Mouse (Mus musculus) heart, embryonic 12.5 days (tissue): ENCODE measurements around the gene Ccdc63. TPM values are rescaled to one million over a fixed set of nuclear protein-coding genes. Genes with fewer than 3 reads are reported as not detected.

Experiments
- ATAC-seq: fragments of 200-750 bp; cut with Nextera tagmentation; 2 replicates; pipeline ENCODE4 v1.8.0; 2017; ENCODE audit warnings: moderate TSS enrichment, moderate library complexity; ENCODE audit not compliant: insufficient number of reproducible peaks, low FRiP score
- H3K27ac ChIP-seq: fragments of 300-500 bp; sonication (generic); 2 replicates; pipeline ENCODE4 v1.5.1; 2016; ENCODE audit warnings: mild to moderate bottlenecking, moderate library complexity; ENCODE audit not compliant: poor library complexity, severe bottlenecking
- H3K27me3 ChIP-seq: fragments of 300-500 bp; sonication (generic); replicated peaks from 2 replicates; pipeline ENCODE4 v1.6.1; 2016; ENCODE audit warnings: mild to moderate bottlenecking, moderate library complexity
- H3K36me3 ChIP-seq: fragments of 300-500 bp; sonication (generic); 2 replicates; pipeline ENCODE4 v1.6.1; 2016; ENCODE audit warnings: mild to moderate bottlenecking, moderate library complexity
- H3K4me1 ChIP-seq: fragments of 300-500 bp; sonication (generic); replicated peaks from 2 replicates; pipeline ENCODE4 v1.6.1; 2016; ENCODE audit warnings: mild to moderate bottlenecking
- H3K4me2 ChIP-seq: fragments of 300-500 bp; sonication (generic); 2 replicates; pipeline ENCODE4 v1.6.1; 2016; ENCODE audit warnings: mild to moderate bottlenecking, moderate library complexity
- H3K4me3 ChIP-seq: fragments of 300-500 bp; sonication (generic); 2 replicates; pipeline ENCODE4 v1.5.1; 2016; ENCODE audit warnings: mild to moderate bottlenecking
- H3K9ac ChIP-seq: fragments of 300-500 bp; sonication (generic); 2 replicates; pipeline ENCODE4 v1.6.1; 2016; ENCODE audit warnings: mild to moderate bottlenecking, moderate library complexity
- H3K9me3 ChIP-seq: fragments of 300-500 bp; sonication (generic); replicated peaks from 2 replicates; pipeline ENCODE4 v1.6.1; 2016; ENCODE audit warnings: mild to moderate bottlenecking, moderate library complexity
- WGBS: fragments of 180-500 bp; shearing (Covaris S2); methylation state at CpG from one replicate; pipeline ENCODE4 v1.1.7; 2016; 5-methylcytosine and 5-hydroxymethylcytosine counted together
- polyA plus RNA-seq: library from polyadenylated mRNA; unstranded; fragments of >200 nt; fragmentation: Nextera tagmentation; extraction: Ambion mirVana; gene quantifications from 2 replicates; pipeline ENCODE4 v1.2.1, GENCODE M21; 2016

Gene Ccdc63
- polyA plus RNA-seq, 1 experiment from 2014 or later = 0.33 TPM

DNA sequence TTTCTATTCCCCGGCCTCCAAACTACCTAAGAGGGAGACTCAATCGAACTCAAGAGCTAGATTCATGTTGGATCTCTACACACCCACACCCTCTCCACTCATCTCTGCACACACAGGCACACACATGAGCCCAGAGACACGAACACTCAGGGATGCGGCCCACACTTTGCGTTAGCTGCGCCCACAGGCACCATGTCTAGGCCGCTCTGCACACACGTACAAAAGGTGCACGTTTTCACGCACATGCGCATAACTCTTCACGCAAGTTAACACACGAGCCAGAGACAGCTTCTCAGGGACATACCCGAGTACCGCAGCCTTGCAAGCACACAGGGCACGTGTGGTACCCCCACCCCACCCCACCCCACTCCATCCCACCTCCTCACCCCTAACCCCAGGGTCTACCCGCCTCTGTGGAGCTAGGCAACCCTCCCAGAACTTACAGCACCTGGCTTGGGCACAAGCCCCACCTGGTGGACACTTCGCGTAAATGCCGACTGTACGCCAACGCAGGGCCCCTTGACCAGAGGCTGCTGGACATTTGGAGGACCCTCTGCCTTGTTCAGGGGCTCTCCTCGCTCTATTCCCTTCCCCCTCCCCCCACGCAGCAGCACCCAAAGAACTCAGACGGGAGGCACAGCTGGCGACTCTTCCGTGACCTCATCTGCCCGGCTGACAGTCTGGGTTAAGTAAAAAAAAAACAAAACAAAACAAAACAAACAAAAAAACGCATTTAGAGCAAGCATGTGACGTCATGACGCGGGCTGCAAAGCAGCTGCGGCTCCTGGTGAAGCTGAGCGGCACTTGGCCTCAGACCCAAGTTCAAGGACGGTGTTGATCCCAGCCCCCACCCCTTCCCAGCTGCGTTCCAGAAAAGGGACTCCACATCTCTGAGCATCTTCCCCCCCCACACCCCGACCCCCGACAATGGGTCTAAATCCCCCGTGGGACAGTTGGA, 81.3 kb downstream of the Ccdc63 start:
- no peak for ATAC-seq
- H3K9ac ChIP-seq = peak overlapping the region; percentile 63; the same call in 1 of the 2 replicates
- H3K4me3 ChIP-seq = peak overlapping the region; percentile 25
- peak overlapping the region; percentile 59 for H3K4me2 ChIP-seq
- peaks cover 49% of the 10 kb centered on the region for H3K4me1 ChIP-seq
- peaks cover under 1% of the 10 kb centered on the region; the same call in 1 of the 2 replicates for H3K27me3 ChIP-seq
- WGBS = 26% methylated on average over 39 of the region's 39 CpGs
- no peak overlapping the region for H3K27ac ChIP-seq
- H3K36me3 ChIP-seq = peaks cover 3% of the 10 kb centered on the region
- peaks cover 10% of the 10 kb centered on the region for H3K9me3 ChIP-seq

Other genes starting within 250 kb of the Ccdc63 start
- gene Cux2, start 90.7 kb downstream of the Ccdc63 start, polyA plus RNA-seq = 7.6 and 10.1 TPM in 2 replicates
- 7,161 and 7,647 TPM in 2 replicates for gene Myl2, start 39.9 kb downstream of the Ccdc63 start, polyA plus RNA-seq
- 222 and 230 TPM in 2 replicates for gene Ppp1cc, start 17.5 kb upstream of the Ccdc63 start, polyA plus RNA-seq
- 1.8 and 2.8 TPM in 2 replicates for gene Hvcn1, start 66.0 kb upstream of the Ccdc63 start, polyA plus RNA-seq
- gene Tctn1, start 123.6 kb upstream of the Ccdc63 start, polyA plus RNA-seq = 2.7 and 3.2 TPM in 2 replicates
- 13.4 and 14.3 TPM in 2 replicates for gene Pptc7, start 143.5 kb upstream of the Ccdc63 start, polyA plus RNA-seq
- gene Rad9b, start 213.4 kb upstream of the Ccdc63 start, polyA plus RNA-seq = 7.8 and 9.1 TPM in 2 replicates
- gene Vps29, start 213.5 kb upstream of the Ccdc63 start, polyA plus RNA-seq = 219 and 232 TPM in 2 replicates
- 58.7 and 59.1 TPM in 2 replicates for gene Gpn3, start 231.1 kb upstream of the Ccdc63 start, polyA plus RNA-seq
- 59.3 and 64.2 TPM in 2 replicates for gene Fam216a, start 231.5 kb upstream of the Ccdc63 start, polyA plus RNA-seq